Mouse (Mus musculus): Measurements from ENCODE around the gene Grip2. TPM values are rescaled to one million over a fixed set of nuclear protein-coding genes. Genes with fewer than 3 reads are reported as not detected.

The Grip2 gene
- total and polyA plus RNA-seq, 3 experiments, result 0.05 TPM; not detected in 2

DNA sequence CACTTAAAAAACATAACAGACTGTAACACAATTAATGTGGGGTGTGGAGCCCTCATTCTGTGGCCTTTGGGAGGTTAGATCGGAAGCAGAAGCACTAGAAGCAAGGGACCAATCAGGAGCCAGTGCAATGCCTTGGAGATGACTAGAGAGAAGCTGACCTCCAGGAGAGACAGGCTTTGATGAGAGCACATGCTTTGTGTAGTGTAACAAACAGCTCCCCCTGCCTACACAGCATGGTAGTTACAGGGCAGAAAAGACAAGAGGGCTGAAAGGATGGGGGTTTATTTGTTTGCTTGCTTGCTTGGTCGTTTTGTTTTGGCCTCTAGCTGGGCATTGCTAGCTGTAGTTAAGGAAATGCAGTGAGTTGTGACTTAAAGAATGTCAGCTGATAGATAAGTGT lies 25.5 kb upstream of the Grip2 start:
- Histone ChIP-seq H3K4me1 (ENCODE audit: insufficient read depth, low read depth, low read length) (no peaks in the 10 kb centered on the region), H3K9me3 (replicated peaks) (no peaks in the 10 kb centered on the region), H3K36me3 (replicated peaks) (no peaks in the 10 kb centered on the region), H3K27me3 (ENCODE audit: insufficient read depth, low read length) (peaks cover 7% of the 10 kb centered on the region), H3K4me3 (ENCODE audit: low read depth, low read length) (no peak overlapping the region)
- no peak for ATAC-seq (ENCODE audit: extremely low read depth, insufficient number of reproducible peaks, low FRiP score, poor library complexity, severe bottlenecking)
- no peak for TF ChIP-seq POLR2AphosphoS5 (IDR thresholded peaks at IDR 0.05; ENCODE audit: insufficient replicate concordance, low read depth, low read length)
- no peak for TF ChIP-seq GATA1 (IDR thresholded peaks at IDR 0.05; ENCODE audit: borderline replicate concordance, low read length)
- TF ChIP-seq TAL1 (conservative IDR thresholded peaks at IDR 0.05; ENCODE audit: low read depth, low read length), result no peak
- TF ChIP-seq CTCF (IDR thresholded peaks at IDR 0.05; ENCODE audit: low read depth, low read length), result peak; percentile 24; the same call in 1 of the 2 replicates
- DNase-seq (ENCODE audit: low spot score), result no peak

DNA sequence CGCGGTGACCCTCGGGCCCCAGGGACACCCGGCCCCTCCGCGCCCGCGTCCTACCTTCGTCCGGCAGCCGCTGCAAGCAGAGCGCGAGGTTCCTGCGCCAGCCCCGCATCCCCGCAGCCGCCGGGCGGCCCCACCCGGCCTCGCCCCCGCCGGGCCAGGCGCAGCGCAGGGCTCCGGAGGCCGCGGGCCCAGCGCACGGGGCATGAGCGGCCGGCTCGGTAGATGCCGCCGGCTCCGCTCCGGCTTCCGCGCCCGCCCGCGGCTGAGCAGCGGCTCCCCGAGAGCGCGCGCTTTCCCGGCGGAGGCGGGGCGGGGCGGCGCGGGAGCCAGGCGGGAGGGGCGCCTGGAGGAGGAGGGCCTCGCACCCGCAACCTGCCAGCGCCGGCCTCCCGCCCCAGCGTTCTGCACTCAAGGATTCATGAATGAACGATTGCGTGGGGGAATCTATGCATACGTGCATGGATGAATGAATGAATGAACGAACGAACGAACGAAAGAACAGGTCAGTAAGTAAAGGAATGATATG lies 16.6 kb upstream of the Grip2 start:
- no peak for ATAC-seq (ENCODE audit: extremely low read depth, insufficient number of reproducible peaks, low FRiP score, poor library complexity, severe bottlenecking)
- H3K27me3 ChIP-seq (ENCODE audit: insufficient read depth, low read length), result peaks cover 2% of the 10 kb centered on the region

DNA sequence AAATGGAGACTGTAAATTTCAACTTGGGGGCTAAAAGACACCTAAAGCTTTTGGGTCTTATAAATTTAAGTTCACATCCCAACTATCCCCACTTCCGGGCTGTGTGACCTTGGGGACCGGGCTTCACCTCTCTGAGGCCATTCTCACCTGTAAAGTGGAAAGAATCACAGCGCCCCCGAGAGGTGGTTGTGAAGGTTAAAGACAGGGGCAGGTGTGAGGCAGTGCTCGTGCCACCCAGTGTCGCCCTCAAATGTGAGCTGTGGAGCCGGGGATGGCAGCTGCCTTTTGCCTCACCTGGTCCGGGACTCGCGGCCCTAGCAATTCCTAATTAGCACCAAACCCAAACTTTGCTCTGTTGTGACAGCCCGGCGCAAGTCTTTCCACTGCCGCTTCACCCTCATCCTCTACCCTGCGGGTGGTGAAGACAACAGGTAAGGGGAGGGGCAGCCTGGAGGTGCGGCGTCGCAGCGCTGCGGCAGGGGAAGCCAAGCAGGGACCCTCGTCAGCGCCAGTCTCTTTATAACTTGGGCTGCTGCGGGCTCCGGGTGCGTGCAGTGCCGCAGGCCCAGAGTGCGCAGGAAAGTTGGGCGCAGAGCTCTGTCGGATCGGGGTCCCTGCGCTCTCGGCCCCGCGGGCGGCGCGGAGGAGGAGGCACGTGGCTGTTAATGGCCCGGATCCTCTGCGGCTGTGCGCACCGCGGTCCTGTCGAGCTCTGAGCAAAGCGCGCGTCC lies 16.0 kb upstream of the Grip2 start:
- TF ChIP-seq POLR2AphosphoS5 (IDR thresholded peaks at IDR 0.05; ENCODE audit: insufficient replicate concordance, low read depth, low read length), result no peak
- DNase-seq (ENCODE audit: low spot score) (no peak), ATAC-seq (ENCODE audit: extremely low read depth, insufficient number of reproducible peaks, low FRiP score, poor library complexity, severe bottlenecking) (no peak)
- Histone ChIP-seq H3K27me3 (ENCODE audit: insufficient read depth, low read length) (peaks cover 2% of the 10 kb centered on the region; the same call in 1 of the 2 replicates), H3K4me3 (ENCODE audit: low read depth, low read length) (no peak overlapping the region), H3K36me3 (replicated peaks) (no peaks in the 10 kb centered on the region), H3K9me3 (replicated peaks) (no peaks in the 10 kb centered on the region), H3K4me1 (ENCODE audit: insufficient read depth, low read depth, low read length) (no peaks in the 10 kb centered on the region)

More for the DNA sequence above, 16.6 kb upstream of the Grip2 start:
- DNase-seq (ENCODE audit: low spot score), result no peak
- Histone ChIP-seq H3K36me3 (replicated peaks) (no peaks in the 10 kb centered on the region), H3K4me1 (ENCODE audit: insufficient read depth, low read depth, low read length) (no peaks in the 10 kb centered on the region), H3K4me3 (ENCODE audit: low read depth, low read length) (no peak overlapping the region), H3K9me3 (replicated peaks) (no peaks in the 10 kb centered on the region)
- TF ChIP-seq CTCF (IDR thresholded peaks at IDR 0.05; ENCODE audit: low read depth, low read length) (no peak), GATA1 (IDR thresholded peaks at IDR 0.05; ENCODE audit: borderline replicate concordance, low read length) (no peak), GATA2 (IDR thresholded peaks at IDR 0.05; ENCODE audit: borderline replicate concordance, low read depth, low read length) (no peak), POLR2AphosphoS5 (IDR thresholded peaks at IDR 0.05; ENCODE audit: insufficient replicate concordance, low read depth, low read length) (no peak), TAL1 (conservative IDR thresholded peaks at IDR 0.05; ENCODE audit: low read depth, low read length) (no peak)

DNA sequence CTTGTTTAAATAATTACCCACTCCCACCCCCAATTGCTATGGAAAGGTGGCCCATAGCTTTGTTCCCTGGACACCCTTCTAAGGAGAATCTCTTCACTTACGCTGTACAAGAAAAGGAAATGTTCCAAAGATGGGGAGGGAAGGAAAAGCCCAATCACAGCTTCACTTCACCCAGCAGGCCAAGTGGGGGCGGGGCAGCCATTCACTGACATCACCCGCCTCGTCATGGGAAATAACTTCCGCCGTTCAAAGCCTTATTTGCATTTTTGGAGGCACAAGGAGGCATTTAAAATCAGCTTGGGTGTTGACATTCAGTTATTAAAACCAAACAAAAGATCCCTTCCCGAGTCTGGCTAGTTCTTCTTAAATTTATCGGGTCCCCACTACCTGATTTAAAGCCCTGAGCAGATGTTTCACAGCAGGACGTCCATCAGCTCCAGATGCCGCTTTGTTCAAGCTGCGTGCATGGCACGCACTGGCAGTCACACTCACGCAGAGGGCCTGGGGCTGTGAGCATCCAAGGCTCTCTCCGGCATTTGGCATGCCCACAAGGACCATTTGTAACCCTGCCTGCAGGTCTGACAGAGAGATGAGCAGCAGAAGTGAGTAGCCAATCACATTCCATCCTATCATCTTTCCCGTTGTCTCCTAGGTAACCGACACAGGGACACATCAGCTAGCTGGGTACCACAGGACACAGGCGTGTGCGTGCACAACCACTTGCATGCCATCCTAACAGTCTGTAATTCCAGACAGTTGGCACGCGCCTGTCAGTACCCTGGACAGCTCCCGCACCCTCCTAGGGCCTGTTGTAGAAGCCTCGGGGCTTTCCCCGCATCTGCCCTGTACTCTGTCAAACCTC lies 12.2 kb upstream of the Grip2 start:
- peak; percentile 37 for DNase-seq (ENCODE audit: low spot score)
- no peaks in the 10 kb centered on the region for H3K36me3 ChIP-seq (replicated peaks)

DNA sequence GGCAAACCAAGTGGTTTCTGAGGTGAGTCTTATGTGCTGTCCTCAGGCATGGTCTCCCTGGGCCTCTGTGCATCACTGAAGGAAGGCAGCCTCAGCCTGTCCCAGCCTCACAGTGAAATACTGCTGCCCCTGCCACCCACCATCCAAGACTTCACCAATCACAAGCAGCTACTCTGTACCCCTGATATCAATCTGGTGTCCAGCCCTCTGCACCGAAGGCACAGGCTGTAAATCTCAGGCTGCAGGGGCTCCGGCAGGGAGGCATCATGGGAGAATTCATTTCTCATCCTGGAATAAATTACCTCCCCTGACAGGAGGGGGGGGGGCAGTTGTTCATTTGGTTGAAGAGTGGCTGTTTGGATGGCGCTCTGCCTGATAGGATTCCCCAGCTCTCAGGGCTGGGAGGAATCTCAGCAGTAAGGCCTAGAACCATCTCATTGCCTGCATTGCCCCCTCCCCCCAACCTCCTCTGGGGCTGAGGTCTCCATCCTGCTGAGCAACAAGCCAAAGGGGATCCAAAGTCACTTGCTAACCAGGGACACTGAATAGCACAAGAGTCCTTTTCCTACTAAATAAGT lies 5.9 kb upstream of the Grip2 start:
- Histone ChIP-seq H3K4me1 (ENCODE audit: insufficient read depth, low read depth, low read length) (no peaks in the 10 kb centered on the region), H3K4me3 (ENCODE audit: low read depth, low read length) (no peak overlapping the region), H3K36me3 (replicated peaks) (no peaks in the 10 kb centered on the region), H3K27me3 (ENCODE audit: insufficient read depth, low read length) (peaks cover 5% of the 10 kb centered on the region; the same call in 1 of the 2 replicates), H3K9me3 (replicated peaks) (no peaks in the 10 kb centered on the region)
- TF ChIP-seq GATA2 (IDR thresholded peaks at IDR 0.05; ENCODE audit: borderline replicate concordance, low read depth, low read length) (no peak), TAL1 (conservative IDR thresholded peaks at IDR 0.05; ENCODE audit: low read depth, low read length) (no peak), CTCF (IDR thresholded peaks at IDR 0.05; ENCODE audit: low read depth, low read length) (no peak), GATA1 (IDR thresholded peaks at IDR 0.05; ENCODE audit: borderline replicate concordance, low read length) (no peak), POLR2AphosphoS5 (IDR thresholded peaks at IDR 0.05; ENCODE audit: insufficient replicate concordance, low read depth, low read length) (no peak)
- DNase-seq (ENCODE audit: low spot score) (no peak), ATAC-seq (ENCODE audit: extremely low read depth, insufficient number of reproducible peaks, low FRiP score, poor library complexity, severe bottlenecking) (no peak)

More for the DNA sequence above, 12.2 kb upstream of the Grip2 start:
- H3K27me3 ChIP-seq (ENCODE audit: insufficient read depth, low read length), result peaks cover 5% of the 10 kb centered on the region; the same call in 1 of the 2 replicates
- TF ChIP-seq POLR2AphosphoS5 (IDR thresholded peaks at IDR 0.05; ENCODE audit: insufficient replicate concordance, low read depth, low read length), result no peak
- no peak for TF ChIP-seq CTCF (IDR thresholded peaks at IDR 0.05; ENCODE audit: low read depth, low read length)
- TF ChIP-seq GATA1 (IDR thresholded peaks at IDR 0.05; ENCODE audit: borderline replicate concordance, low read length), result no peak
- TF ChIP-seq GATA2 (IDR thresholded peaks at IDR 0.05; ENCODE audit: borderline replicate concordance, low read depth, low read length), result no peak
- no peak for TF ChIP-seq TAL1 (conservative IDR thresholded peaks at IDR 0.05; ENCODE audit: low read depth, low read length)
- no peak for ATAC-seq (ENCODE audit: extremely low read depth, insufficient number of reproducible peaks, low FRiP score, poor library complexity, severe bottlenecking)
- H3K4me3 ChIP-seq (ENCODE audit: low read depth, low read length), result no peak overlapping the region
- H3K9me3 ChIP-seq (replicated peaks), result no peaks in the 10 kb centered on the region
- no peaks in the 10 kb centered on the region for H3K4me1 ChIP-seq (ENCODE audit: insufficient read depth, low read depth, low read length)

DNA sequence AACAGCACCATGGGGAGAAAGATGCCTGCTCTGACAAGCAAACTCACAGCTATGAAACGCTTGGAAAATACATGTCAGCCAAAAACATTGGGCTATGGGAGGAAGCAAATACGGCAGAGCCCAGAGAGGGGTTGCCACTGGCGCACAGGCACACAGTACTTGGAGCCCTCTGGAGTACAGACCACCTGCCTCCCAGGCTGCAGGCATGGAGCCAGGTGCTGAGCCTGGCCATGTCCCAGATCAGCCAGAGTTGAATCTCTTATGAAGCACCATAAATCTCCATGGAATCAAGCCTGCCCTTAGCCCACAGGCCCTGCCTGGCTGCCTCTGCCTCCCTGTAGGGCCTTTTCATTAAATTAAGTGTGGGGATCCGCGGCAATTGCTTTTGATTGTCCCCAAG lies 876 bp upstream of the Grip2 start:
- Histone ChIP-seq H3K4me1 (ENCODE audit: insufficient read depth, low read depth, low read length) (no peaks in the 10 kb centered on the region), H3K4me3 (ENCODE audit: low read depth, low read length) (no peak overlapping the region), H3K9me3 (replicated peaks) (no peaks in the 10 kb centered on the region), H3K36me3 (replicated peaks) (no peaks in the 10 kb centered on the region), H3K27me3 (ENCODE audit: insufficient read depth, low read length) (peaks cover 2% of the 10 kb centered on the region)
- TF ChIP-seq GATA2 (IDR thresholded peaks at IDR 0.05; ENCODE audit: borderline replicate concordance, low read depth, low read length) (no peak), POLR2AphosphoS5 (IDR thresholded peaks at IDR 0.05; ENCODE audit: insufficient replicate concordance, low read depth, low read length) (no peak)
- ATAC-seq (ENCODE audit: extremely low read depth, insufficient number of reproducible peaks, low FRiP score, poor library complexity, severe bottlenecking) (no peak), DNase-seq (ENCODE audit: low spot score) (no peak)
